Mouse (Mus musculus): ENCODE data around the gene Vmn2r8.
"Not testable (repeated sequence)": the region's sequence is repeated elsewhere in the genome, so short reads cannot be mapped to it uniquely, and the experiment has no call there.

The Vmn2r8 gene

GRCm38 (mm10) chr5:108808750-108809149, at the start of gene Vmn2r8:
Vmn2r8 (minus strand) TSS chr5:108808850.
- DNase-seq (ENCODE audit: low spot score) = not testable (repeated sequence)

DNA sequence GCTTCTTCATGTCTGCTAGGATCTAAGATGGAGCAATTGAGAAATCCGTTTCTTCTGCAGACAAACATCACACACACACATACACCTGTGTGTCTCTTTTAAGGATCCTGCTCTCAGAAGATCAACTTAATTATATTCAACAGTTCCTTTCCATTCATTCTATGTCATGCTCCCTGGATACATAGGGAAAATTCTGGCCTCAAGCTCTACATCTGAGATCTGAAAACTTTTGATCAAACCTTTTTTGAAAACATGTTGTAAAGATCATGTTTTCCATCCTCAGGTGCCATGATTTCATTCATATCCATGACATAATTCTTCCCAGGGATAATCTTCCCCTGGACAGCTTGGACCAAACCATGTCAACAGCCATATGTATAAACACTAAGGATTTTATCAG, 43.9 kb upstream of the Vmn2r8 start, which contains the start of gene Vmn2r9:
TSS of gene Vmn2r9 (minus strand) at position 101 of the 400 bp plus-strand sequence.
- DNase-seq (ENCODE audit: low spot score) = not testable (repeated sequence)

GRCm38 (mm10) chr5:108849466-108849865, 40.8 kb upstream of the Vmn2r8 start:
- no peak for DNase-seq (ENCODE audit: low spot score)

DNA sequence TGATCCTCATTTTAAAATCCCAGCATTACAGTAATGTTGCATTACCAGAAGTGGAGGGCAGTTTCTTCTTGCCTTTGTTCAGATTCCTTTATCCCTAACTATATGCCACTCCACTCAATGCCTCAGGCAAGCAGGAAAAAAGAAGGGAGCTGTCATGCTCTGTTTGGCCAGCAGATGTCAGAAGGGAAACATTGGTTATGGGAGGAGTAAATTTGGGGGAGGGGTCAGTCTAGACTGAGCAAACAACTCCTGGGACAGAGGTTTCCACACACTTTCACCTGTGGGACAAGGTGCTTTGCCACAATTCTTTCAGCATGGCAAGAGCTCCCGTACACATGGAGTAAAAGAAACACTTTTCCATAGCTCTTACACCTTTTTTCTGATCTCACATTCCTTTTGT, 27.5 kb upstream of the Vmn2r8 start:
- no peak for DNase-seq (ENCODE audit: low spot score)

GRCm38 (mm10) chr5:108823276-108823675, 14.6 kb upstream of the Vmn2r8 start:
- DNase-seq (ENCODE audit: low spot score) = no peak

DNA sequence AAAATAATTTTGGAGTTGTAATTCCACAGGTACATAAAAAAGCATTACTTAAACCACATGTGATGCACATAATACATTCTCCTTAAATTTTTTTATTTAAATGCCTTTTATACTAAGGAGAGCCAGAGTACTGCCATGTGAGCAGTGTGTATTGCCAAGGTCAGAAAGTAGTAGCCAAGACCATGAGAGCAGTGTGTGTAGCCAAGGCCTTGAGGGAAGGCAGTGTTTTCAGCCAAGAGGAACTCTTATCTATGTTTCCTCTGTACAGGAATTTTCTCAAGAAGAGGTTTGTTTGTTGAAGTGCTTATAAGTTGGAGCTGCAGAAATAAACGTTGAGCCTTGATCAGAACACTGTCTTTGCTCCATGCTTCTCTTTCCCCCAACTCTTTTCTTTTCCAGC, 5.0 kb downstream of the Vmn2r8 start:
- DNase-seq (ENCODE audit: low spot score) = no peak

DNA sequence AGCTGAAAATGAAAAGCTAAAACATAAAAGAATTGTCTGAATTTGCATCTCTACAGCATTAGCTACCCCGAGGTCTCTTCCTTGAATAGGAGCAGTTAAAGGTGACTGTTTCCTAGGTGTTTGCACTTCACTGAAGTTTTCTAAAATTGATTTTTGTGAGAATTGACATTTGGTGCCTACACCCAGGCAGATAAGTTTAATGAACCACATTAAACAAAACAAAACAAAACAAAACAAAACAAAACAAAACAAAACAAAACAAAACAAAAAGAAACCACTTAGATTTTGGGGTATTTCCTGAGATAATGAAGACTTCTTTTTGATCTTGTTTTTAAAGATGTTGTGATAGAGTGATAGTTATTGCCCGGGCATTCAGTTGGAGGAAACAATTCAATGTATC, 13.4 kb downstream of the Vmn2r8 start, which contains the start of gene Tmed11:
TSS of gene Tmed11 (minus strand) at position 101 of the 400 bp plus-strand sequence.
- not testable (repeated sequence) for DNase-seq (ENCODE audit: low spot score)

- DNase-seq (ENCODE audit: low spot score) = not testable (repeated sequence)
Observed at GRCm38 (mm10) chr5:108790385-108790784, 18.3 kb downstream of the Vmn2r8 start.

DNA sequence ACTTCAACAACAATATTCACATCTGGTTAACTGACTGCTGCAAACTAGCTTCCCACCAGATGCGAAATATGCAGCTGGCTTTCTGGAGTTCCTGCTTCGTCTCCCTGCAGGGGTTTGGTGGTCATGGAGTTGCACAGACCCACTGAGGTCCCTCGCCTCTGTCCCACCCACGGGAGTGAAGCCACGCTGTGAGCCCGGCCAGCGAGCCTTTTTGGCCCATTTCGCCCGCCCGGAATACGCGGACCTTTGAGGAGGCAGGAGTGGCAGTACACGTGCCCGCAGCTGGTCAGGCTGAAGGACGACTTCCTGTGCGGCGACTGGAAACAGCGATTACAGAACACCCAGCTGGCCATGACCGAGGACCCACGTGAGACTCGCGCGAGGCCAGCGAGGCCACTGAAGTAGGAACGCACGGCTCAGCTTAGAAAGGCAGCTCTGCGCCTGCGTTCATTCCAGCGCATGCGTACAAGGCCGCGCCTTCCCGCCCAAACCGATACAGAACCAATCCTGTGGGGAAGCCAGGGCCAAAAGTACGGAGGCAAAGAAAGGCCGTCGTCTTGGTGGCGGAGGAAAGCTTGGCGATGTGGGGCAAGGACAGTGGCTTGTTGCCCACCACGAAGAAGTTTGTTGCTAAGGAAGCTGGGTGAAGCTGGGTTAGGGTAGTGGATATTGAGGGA, 33.9 kb downstream of the Vmn2r8 start, which contains the start of gene Rnf212:
TSS of gene Rnf212 (minus strand) at position 353 of the 677 bp plus-strand sequence.
- no peak for DNase-seq (ENCODE audit: low spot score)

DNA sequence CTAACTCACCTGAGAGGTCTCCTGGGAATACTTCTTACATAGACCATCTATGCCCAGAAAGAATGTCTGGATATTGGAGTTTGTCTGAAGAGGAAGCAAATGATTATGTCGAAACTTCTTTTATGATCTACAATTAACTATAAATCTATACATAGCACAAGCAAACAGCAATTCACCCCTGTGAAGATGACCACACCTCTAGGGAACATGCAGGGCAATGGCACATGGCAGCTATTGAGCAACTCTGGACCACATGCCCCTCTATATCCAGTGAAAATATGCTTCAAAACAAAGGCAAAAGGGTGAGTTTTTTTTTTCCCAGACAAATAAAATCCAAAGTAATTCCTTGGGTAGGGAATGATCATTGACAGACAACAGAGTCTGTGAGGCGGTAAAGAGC, 48.6 kb downstream of the Vmn2r8 start:
- DNase-seq (ENCODE audit: low spot score) = no peak

GRCm38 (mm10) chr5:108758396-108758795, 50.3 kb downstream of the Vmn2r8 start:
- DNase-seq (ENCODE audit: low spot score) = no peak

GRCm38 (mm10) chr5:108751258-108751657, 57.4 kb downstream of the Vmn2r8 start:
- not testable (repeated sequence) for DNase-seq (ENCODE audit: low spot score)

DNA sequence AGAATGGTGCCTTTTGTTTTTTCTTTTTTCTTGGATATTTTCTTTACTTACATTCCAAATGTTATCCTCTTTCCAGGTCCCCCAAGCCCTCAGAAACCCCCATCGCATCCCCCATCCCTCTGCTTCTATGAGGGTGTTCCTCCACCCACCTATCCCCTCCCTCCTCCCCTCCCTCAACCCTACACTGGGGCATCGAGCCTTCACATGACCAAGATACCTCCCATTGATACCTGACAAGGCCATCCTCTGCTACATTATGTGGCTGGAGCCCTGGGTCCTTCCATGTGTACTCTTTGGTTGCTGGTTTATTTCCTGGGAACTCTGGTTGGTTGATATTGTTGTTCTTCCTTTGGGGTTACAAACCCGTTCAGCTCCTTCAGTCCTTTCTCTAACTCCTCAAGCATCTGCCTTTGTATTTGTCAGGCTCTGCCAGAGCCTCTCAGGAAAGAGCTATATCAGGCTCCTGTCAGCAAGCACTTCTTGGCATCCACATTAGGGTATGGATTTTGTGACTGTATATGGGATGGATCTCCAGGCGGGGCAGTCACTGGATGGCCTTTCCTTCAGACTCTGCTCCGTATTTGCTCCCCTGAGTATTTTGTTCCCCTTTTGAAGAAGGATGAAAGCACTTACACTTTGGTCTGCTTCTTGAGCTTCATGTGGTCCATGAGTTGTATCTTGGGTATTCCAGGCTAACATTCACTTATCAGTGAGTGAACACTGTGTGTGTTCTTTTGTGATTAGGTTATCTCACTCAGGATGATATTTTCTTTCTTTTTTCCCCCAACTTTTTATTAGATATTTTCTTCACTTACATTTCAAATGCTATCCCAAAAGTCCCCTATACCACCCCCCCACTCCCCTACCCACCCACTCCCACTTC, 58.1 kb downstream of the Vmn2r8 start:
- no peak for DNase-seq (ENCODE audit: low spot score)

- DNase-seq (ENCODE audit: low spot score) = no peak
Observed at GRCm38 (mm10) chr5:108744629-108745028, 64.0 kb downstream of the Vmn2r8 start.

GRCm38 (mm10) chr5:108743856-108744255, 64.8 kb downstream of the Vmn2r8 start:
- DNase-seq (ENCODE audit: low spot score) = no peak

GRCm38 (mm10) chr5:108742596-108742995, 66.1 kb downstream of the Vmn2r8 start:
- no peak for DNase-seq (ENCODE audit: low spot score)

- DNase-seq (ENCODE audit: low spot score) = no peak
Observed at GRCm38 (mm10) chr5:108741844-108742243, 66.8 kb downstream of the Vmn2r8 start.
